Mouse (Mus musculus): ENCODE measurements around the gene Blmh. TPM values are rescaled to one million over a fixed set of nuclear protein-coding genes. Genes with fewer than 3 reads are reported as not detected.

The Blmh gene
- polyA plus RNA-seq, 1 experiment from 2014 or later: 119 TPM

DNA sequence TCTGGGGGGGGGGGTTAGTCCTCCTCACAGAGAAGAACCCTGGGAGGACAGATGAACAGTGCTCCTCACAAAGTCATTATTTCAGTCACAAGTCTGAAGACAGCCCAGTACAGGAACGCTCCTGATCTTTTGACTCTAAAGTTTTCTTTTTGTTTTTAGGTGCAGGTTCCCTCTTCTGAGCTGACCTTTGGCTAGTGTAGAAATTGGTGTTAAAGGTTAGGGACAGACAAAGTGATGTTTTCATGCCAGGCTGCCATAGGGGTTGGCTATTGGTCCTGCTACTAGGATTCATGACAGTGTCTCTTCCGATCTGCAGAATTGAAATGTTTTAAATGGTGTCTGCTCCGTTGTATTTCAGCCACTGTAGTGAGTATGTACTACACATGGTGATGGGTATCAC lies 103.5 kb downstream of the Blmh start:
- H3K9me3 ChIP-seq (ENCODE audit: control insufficient read depth, low read length): no peaks in the 10 kb centered on the region
- H3K9ac ChIP-seq (ENCODE audit: low read depth, low read length): no peak overlapping the region
- 90% methylated on average over 3 of the region's 3 CpGs for WGBS
- H3K36me3 ChIP-seq (ENCODE audit: control insufficient read depth, insufficient read depth, low read length): no peaks in the 10 kb centered on the region
- H3K4me3 ChIP-seq (ENCODE audit: low read length): no peak overlapping the region
- H3K4me1 ChIP-seq (ENCODE audit: control insufficient read depth, insufficient read depth, low read length): no peaks in the 10 kb centered on the region
- no peak overlapping the region for H3K27ac ChIP-seq (ENCODE audit: low read length)
- no peak for ATAC-seq
- H3K27me3 ChIP-seq (replicated peaks; ENCODE audit: control insufficient read depth, insufficient read depth, low read length): no peaks in the 10 kb centered on the region
- no peak overlapping the region for H3K4me2 ChIP-seq (ENCODE audit: low read depth, low read length)

DNA sequence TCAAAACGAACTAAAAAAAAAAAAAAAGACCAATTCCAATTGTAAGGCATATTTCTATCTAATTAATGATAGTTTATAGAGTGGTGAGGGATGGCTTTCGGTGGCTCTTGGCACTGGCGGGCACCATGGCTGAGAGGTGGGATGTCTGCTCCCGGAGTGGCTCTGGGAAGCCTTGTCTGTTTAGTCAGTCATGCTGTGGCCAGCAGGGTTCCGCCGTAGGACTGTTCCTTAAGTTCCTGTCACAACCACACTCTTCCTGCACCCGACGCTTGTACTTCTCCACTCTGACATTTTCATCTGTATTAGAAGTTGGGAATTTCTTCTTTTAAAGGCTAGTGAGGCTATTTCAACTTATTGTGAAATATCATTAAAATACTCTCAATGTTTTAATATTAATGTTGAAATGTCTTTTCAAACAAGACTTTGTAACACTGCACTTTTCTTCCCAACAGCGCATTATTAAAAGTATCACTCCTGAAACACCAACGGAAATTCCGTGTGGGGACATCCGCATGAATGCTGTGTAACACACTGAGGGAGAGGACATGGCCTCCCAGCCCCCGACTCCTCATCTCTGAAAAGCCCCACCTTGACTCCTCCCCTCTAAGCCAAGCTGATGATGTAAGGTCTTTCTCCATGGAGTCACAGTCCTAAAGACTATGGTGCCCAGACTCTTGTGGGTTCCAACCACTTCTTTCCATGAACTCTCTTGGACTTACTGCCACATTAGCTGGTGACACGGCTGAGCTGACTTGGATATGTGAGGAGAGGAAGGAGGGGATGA lies 106.7 kb downstream of the Blmh start:
- ATAC-seq: no peak
- H3K9ac ChIP-seq (ENCODE audit: low read depth, low read length): no peak overlapping the region
- no peaks in the 10 kb centered on the region for H3K27me3 ChIP-seq (replicated peaks; ENCODE audit: control insufficient read depth, insufficient read depth, low read length)
- H3K36me3 ChIP-seq (ENCODE audit: control insufficient read depth, insufficient read depth, low read length): no peaks in the 10 kb centered on the region
- 80% methylated on average over 14 of the region's 14 CpGs for WGBS
- H3K4me1 ChIP-seq (ENCODE audit: control insufficient read depth, insufficient read depth, low read length): no peaks in the 10 kb centered on the region
- no peak overlapping the region for H3K27ac ChIP-seq (ENCODE audit: low read length)
- no peak overlapping the region for H3K4me3 ChIP-seq (ENCODE audit: low read length)
- H3K9me3 ChIP-seq (ENCODE audit: control insufficient read depth, low read length): no peaks in the 10 kb centered on the region
- no peak overlapping the region for H3K4me2 ChIP-seq (ENCODE audit: low read depth, low read length)

Other genes with a start within 250 kb of the Blmh start
- gene Trarg1, start 245.0 kb upstream of the Blmh start, polyA plus RNA-seq (2015; fragmentation: Nextera tagmentation; extraction: Ambion mirVana): 0.66 and 0.94 TPM in 2 replicates
- 28.5 and 30.3 TPM in 2 replicates for gene Gosr1, start 161.2 kb upstream of the Blmh start, polyA plus RNA-seq (2015; fragmentation: Nextera tagmentation; extraction: Ambion mirVana)
- gene Cpd, start 77.8 kb upstream of the Blmh start, polyA plus RNA-seq (2015; fragmentation: Nextera tagmentation; extraction: Ambion mirVana): 4.7 and 5.4 TPM in 2 replicates
- gene Tmigd1, start 22.6 kb upstream of the Blmh start, polyA plus RNA-seq (2015; fragmentation: Nextera tagmentation; extraction: Ambion mirVana): 2.7 and 6.9 TPM in 2 replicates
- 24.4 and 28.3 TPM in 2 replicates for gene Slc6a4, start 73.8 kb downstream of the Blmh start, polyA plus RNA-seq (2015; fragmentation: Nextera tagmentation; extraction: Ambion mirVana)
- 43.0 and 50.4 TPM in 2 replicates for gene Nsrp1, start 153.6 kb downstream of the Blmh start, polyA plus RNA-seq (2015; fragmentation: Nextera tagmentation; extraction: Ambion mirVana)

Measured in intestine, embryonic 16.5 days (tissue).